Mouse (Mus musculus): Measurements from ENCODE around the gene Kcna5.

DNA sequence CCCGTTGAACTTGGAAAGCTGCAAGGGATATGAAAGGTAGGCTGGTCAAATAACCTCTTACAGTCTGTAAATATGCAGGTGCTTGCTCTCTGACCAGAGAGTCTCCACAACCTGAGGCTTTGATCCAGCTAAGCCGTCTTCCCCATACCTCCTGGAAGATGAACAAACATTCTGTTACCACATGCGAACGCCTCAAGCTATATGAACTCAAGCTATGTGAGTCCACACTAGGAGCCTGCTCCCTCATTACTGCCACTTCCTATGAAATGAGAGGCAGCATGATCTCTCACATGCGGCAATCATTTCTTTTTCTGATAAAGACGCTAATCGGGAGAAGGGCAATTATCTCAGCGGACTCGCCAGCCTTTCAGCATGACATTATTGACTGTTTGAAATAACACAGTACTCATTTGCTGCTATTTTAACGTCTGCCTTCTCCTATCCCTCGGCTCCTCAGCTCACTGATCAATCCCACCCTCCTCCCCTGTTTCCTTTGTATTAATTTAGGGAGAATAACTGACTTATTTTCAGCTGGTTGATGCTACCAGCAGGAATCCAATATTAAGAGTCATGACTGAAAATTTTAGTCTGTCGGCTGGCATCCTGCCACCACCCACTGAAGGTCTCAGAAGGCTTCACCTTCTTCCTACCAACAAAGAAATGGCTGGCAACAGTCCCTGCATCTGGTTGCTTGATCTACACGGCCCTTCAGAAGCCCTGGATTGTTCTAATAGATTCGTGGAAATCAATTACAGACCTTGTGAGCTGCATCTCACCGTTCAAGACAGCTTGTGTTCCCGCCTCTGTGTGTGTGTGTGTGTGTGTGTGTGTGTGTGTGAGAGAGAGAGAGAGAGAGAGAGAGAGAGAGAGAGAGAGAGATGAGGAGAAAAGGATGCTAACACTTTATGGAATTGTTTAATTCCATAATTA lies 9.2 kb upstream of the Kcna5 start:
- TF ChIP-seq CTCF (IDR thresholded peaks at IDR 0.05; ENCODE audit: extremely low read depth, insufficient read length, insufficient replicate concordance, low read depth, low read length) (no peak), POLR2A (IDR thresholded peaks at IDR 0.05; ENCODE audit: low read depth, low read length) (no peak)
